Mouse (Mus musculus) hindbrain, embryonic 14.5 days (tissue): ENCODE measurements at regions not wholly inside any gene's neighbourhood (a gene's known extent, or its start where the extent isn't known, plus 50 kb on each side); places are given as distances from the start of the nearest gene placed in this dataset.

Experiments
- ATAC-seq: fragments of 200-750 bp; cut with Nextera tagmentation; 2 replicates; pipeline ENCODE4 v1.8.0; 2017; ENCODE audit warnings: moderate number of reproducible peaks, mild to moderate bottlenecking, moderate TSS enrichment, moderate library complexity; ENCODE audit not compliant: low FRiP score
- DNase-seq: peaks from one replicate; pipeline ENCODE4 v3.0.0-alpha.2; 2015; ENCODE audit warnings: low spot score
- H3K27ac ChIP-seq: fragments of 300-500 bp; sonication (generic); 2 replicates; pipeline ENCODE4 v1.5.1; 2014; ENCODE audit warnings: mild to moderate bottlenecking, moderate library complexity
- H3K27me3 ChIP-seq: fragments of 300-500 bp; sonication (generic); 2 replicates; pipeline ENCODE4 v1.6.1; 2014; ENCODE audit warnings: mild to moderate bottlenecking, low read length, mixed read lengths; ENCODE audit not compliant: control insufficient read depth, insufficient read depth
- H3K36me3 ChIP-seq: fragments of 300-500 bp; sonication (generic); replicated peaks from 2 replicates; pipeline ENCODE4 v1.6.1; 2014; ENCODE audit not compliant: control insufficient read depth, insufficient read depth
- H3K4me1 ChIP-seq: fragments of 300-500 bp; sonication (generic); replicated peaks from 2 replicates; pipeline ENCODE4 v1.6.1; 2014; ENCODE audit warnings: antibody characterized with exemption, low read length, mixed read lengths; ENCODE audit not compliant: control insufficient read depth, insufficient read depth
- H3K4me2 ChIP-seq: fragments of 300-500 bp; sonication (generic); replicated peaks from 2 replicates; pipeline ENCODE4 v1.6.1; 2014; ENCODE audit warnings: mild to moderate bottlenecking, moderate library complexity
- H3K4me3 ChIP-seq: fragments of 300-500 bp; sonication (generic); replicated peaks from 2 replicates; pipeline ENCODE4 v1.5.1; 2014; ENCODE audit warnings: mild to moderate bottlenecking, low read length
- H3K9ac ChIP-seq: fragments of 300-500 bp; sonication (generic); 2 replicates; pipeline ENCODE4 v1.6.1; 2014
- H3K9me3 ChIP-seq: fragments of 300-500 bp; sonication (generic); 2 replicates; pipeline ENCODE4 v1.6.1; 2016; ENCODE audit warnings: low read length; ENCODE audit not compliant: control insufficient read depth
- WGBS: fragments of 180-500 bp; shearing (Covaris S2); extraction: QIAGEN DNeasy Blood & Tissue Kit; methylation state at CpG from one replicate; pipeline ENCODE4 v1.1.7; 2014; 5-methylcytosine and 5-hydroxymethylcytosine counted together

- no peaks in the 10 kb centered on the region; the same call in 1 of the 2 replicates for H3K4me1 ChIP-seq
- no peak overlapping the region for H3K9ac ChIP-seq
- 66% methylated on average over 10 of the region's 10 CpGs for WGBS
- ATAC-seq (no peak), DNase-seq (no peak)
- no peaks in the 10 kb centered on the region for H3K27me3 ChIP-seq
- no peak overlapping the region for H3K4me2 ChIP-seq
- no peaks in the 10 kb centered on the region for H3K9me3 ChIP-seq
- no peak overlapping the region for H3K4me3 ChIP-seq
- no peaks in the 10 kb centered on the region for H3K36me3 ChIP-seq
- H3K27ac ChIP-seq: no peak overlapping the region
These were observed 63.9 kb upstream of the Sv2b start for GRCm38 (mm10) chr7:75372892-75373444.

GRCm38 (mm10) chr7:75374506-75374905 is 65.4 kb upstream of the Sv2b start:
- 82% methylated on average over 6 of the region's 6 CpGs for WGBS
- no peak overlapping the region for H3K27ac ChIP-seq
- DNase-seq (no peak), ATAC-seq (no peak)
- no peak overlapping the region for H3K4me3 ChIP-seq
- no peaks in the 10 kb centered on the region; the same call in 1 of the 2 replicates for H3K4me1 ChIP-seq
- no peaks in the 10 kb centered on the region for H3K9me3 ChIP-seq
- no peak overlapping the region for H3K4me2 ChIP-seq
- no peaks in the 10 kb centered on the region for H3K36me3 ChIP-seq
- H3K9ac ChIP-seq: no peak overlapping the region
- H3K27me3 ChIP-seq: no peaks in the 10 kb centered on the region

GRCm38 (mm10) chr7:75379595-75379994 is 70.5 kb upstream of the Sv2b start:
- Histone ChIP-seq H3K4me1 (no peaks in the 10 kb centered on the region), H3K9ac (no peak overlapping the region), H3K36me3 (no peaks in the 10 kb centered on the region), H3K27me3 (no peaks in the 10 kb centered on the region), H3K27ac (no peak overlapping the region), H3K4me3 (no peak overlapping the region), H3K9me3 (no peaks in the 10 kb centered on the region), H3K4me2 (no peak overlapping the region)
- 86% methylated on average over 3 of the region's 3 CpGs for WGBS
- ATAC-seq: no peak
- DNase-seq: no peak

- DNase-seq (no peak), ATAC-seq (no peak)
- Histone ChIP-seq H3K27ac (no peak overlapping the region), H3K4me3 (no peak overlapping the region), H3K9ac (no peak overlapping the region), H3K4me1 (no peaks in the 10 kb centered on the region), H3K4me2 (no peak overlapping the region), H3K27me3 (no peaks in the 10 kb centered on the region), H3K9me3 (no peaks in the 10 kb centered on the region), H3K36me3 (no peaks in the 10 kb centered on the region)
- WGBS: 65% methylated on average over 8 of the region's 8 CpGs
These were observed 70.8 kb upstream of the Akap13 start for GRCm38 (mm10) chr7:75384506-75384911.

GRCm38 (mm10) chr7:75387033-75387432 is 68.3 kb upstream of the Akap13 start:
- H3K27ac ChIP-seq: no peak overlapping the region
- no peak for ATAC-seq
- H3K4me3 ChIP-seq: no peak overlapping the region

GRCm38 (mm10) chr7:75387821-75388431 is 67.4 kb upstream of the Akap13 start:
- Histone ChIP-seq H3K36me3 (no peaks in the 10 kb centered on the region), H3K9ac (no peak overlapping the region), H3K27ac (no peak overlapping the region), H3K4me2 (no peak overlapping the region), H3K9me3 (no peaks in the 10 kb centered on the region), H3K4me1 (no peaks in the 10 kb centered on the region), H3K4me3 (no peak overlapping the region), H3K27me3 (no peaks in the 10 kb centered on the region)
- DNase-seq (no peak), ATAC-seq (no peak)
- WGBS: 78% methylated on average over 6 of the region's 6 CpGs

More at GRCm38 (mm10) chr7:75387033-75387432, 68.3 kb upstream of the Akap13 start:
- 94% methylated on average over 1 of the region's 1 CpGs for WGBS
- Histone ChIP-seq H3K9me3 (no peaks in the 10 kb centered on the region), H3K27me3 (no peaks in the 10 kb centered on the region), H3K36me3 (no peaks in the 10 kb centered on the region), H3K4me1 (no peaks in the 10 kb centered on the region), H3K9ac (no peak overlapping the region), H3K4me2 (no peak overlapping the region)
- DNase-seq: no peak

- H3K9me3 ChIP-seq: no peaks in the 10 kb centered on the region
- no peak overlapping the region for H3K4me2 ChIP-seq
- H3K4me1 ChIP-seq: no peaks in the 10 kb centered on the region
- H3K36me3 ChIP-seq: no peaks in the 10 kb centered on the region
- no peaks in the 10 kb centered on the region for H3K27me3 ChIP-seq
- H3K4me3 ChIP-seq: no peak overlapping the region
- no peak overlapping the region for H3K9ac ChIP-seq
- WGBS: 96% methylated on average over 3 of the region's 3 CpGs
- DNase-seq (no peak), ATAC-seq (no peak)
- H3K27ac ChIP-seq: no peak overlapping the region
These were observed 65.2 kb upstream of the Akap13 start for GRCm38 (mm10) chr7:75390162-75390561.

- DNase-seq: no peak
- 95% methylated on average over 3 of the region's 3 CpGs for WGBS
- no peaks in the 10 kb centered on the region for H3K9me3 ChIP-seq
These were observed 62.6 kb upstream of the Akap13 start for GRCm38 (mm10) chr7:75392783-75393182.

GRCm38 (mm10) chr7:75393466-75393865 is 61.9 kb upstream of the Akap13 start:
- 93% methylated on average over 2 of the region's 2 CpGs for WGBS
- Histone ChIP-seq H3K9me3 (no peaks in the 10 kb centered on the region), H3K4me1 (no peaks in the 10 kb centered on the region), H3K27ac (no peak overlapping the region), H3K4me2 (no peak overlapping the region), H3K27me3 (no peaks in the 10 kb centered on the region), H3K4me3 (no peak overlapping the region), H3K9ac (no peak overlapping the region), H3K36me3 (no peaks in the 10 kb centered on the region)
- no peak for ATAC-seq
- no peak for DNase-seq

More at GRCm38 (mm10) chr7:75392783-75393182, 62.6 kb upstream of the Akap13 start:
- no peaks in the 10 kb centered on the region for H3K4me1 ChIP-seq
- ATAC-seq: no peak
- no peak overlapping the region for H3K4me3 ChIP-seq
- no peaks in the 10 kb centered on the region for H3K27me3 ChIP-seq
- H3K36me3 ChIP-seq: no peaks in the 10 kb centered on the region
- no peak overlapping the region for H3K9ac ChIP-seq
- H3K4me2 ChIP-seq: no peak overlapping the region
- H3K27ac ChIP-seq: no peak overlapping the region
